Mouse (Mus musculus): ENCODE measurements around the gene Ash1l.

GRCm38 (mm10) chr3:89091811-89092508 is 141.5 kb downstream of the Ash1l start:
- no peak for TF ChIP-seq CTCF (IDR thresholded peaks at IDR 0.05; ENCODE audit: control insufficient read depth, insufficient read depth, insufficient replicate concordance, low read depth, low read length)
- no peak for TF ChIP-seq POLR2A (IDR thresholded peaks at IDR 0.05; ENCODE audit: control insufficient read depth, low read depth, low read length)
